Mouse (Mus musculus) spleen, adult 2 months (tissue): ENCODE measurements at regions not wholly inside any gene's neighbourhood (a gene's known extent, or its start where the extent isn't known, plus 50 kb on each side); places are given as distances from the start of the nearest gene placed in this dataset.
A peak's percentile ranks its signal among the peaks of the same experiment; 100 is the strongest.

Experiments
- DNase-seq, 2 experiments: peaks; one replicate each; pipeline versions ENCODE4 v3.0.0 to v3.0.0-alpha.2; 2012 to 2021; ENCODE audit warnings: low spot score in 2 of 2, low read depth in 1 of 2
- H3K27ac ChIP-seq: fragments of 200-500 bp; 2 replicates; pipeline ENCODE4 v1.5.1; 2012; ENCODE audit warnings: low read length, inconsistent platforms; ENCODE audit not compliant: insufficient read depth
- H3K27me3 ChIP-seq: fragments of 200-500 bp; 2 replicates; pipeline ENCODE4 v1.6.1; 2012; ENCODE audit warnings: mild to moderate bottlenecking, moderate library complexity, low read length, inconsistent platforms; ENCODE audit not compliant: control insufficient read depth, insufficient read depth
- H3K36me3 ChIP-seq: fragments of 200-500 bp; 2 replicates; pipeline ENCODE4 v1.6.1; 2012; ENCODE audit warnings: mild to moderate bottlenecking, low read length, inconsistent platforms; ENCODE audit not compliant: control insufficient read depth, insufficient read depth
- H3K4me1 ChIP-seq: fragments of 200-500 bp; 2 replicates; pipeline ENCODE4 v1.6.1; 2011; ENCODE audit warnings: inconsistent platforms; ENCODE audit not compliant: control insufficient read depth, insufficient read depth, insufficient read length
- H3K4me3 ChIP-seq: fragments of 200-500 bp; 2 replicates; pipeline ENCODE4 v1.5.1; 2011; ENCODE audit warnings: mild to moderate bottlenecking, inconsistent platforms; ENCODE audit not compliant: insufficient read depth, insufficient read length; ENCODE audit errors: extremely low read depth
- CTCF ChIP-seq: fragments of 200-500 bp; IDR thresholded peaks from 2 replicates; pipeline ENCODE4 v1.5.1; 2011; ENCODE audit warnings: mild to moderate bottlenecking, inconsistent platforms; ENCODE audit not compliant: insufficient read depth, insufficient read length, insufficient replicate concordance; ENCODE audit errors: extremely low read depth
- POLR2A ChIP-seq: fragments of 200-500 bp; IDR thresholded peaks from 2 replicates; pipeline ENCODE4 v1.6.1; 2011; ENCODE audit warnings: low read depth, low read length, inconsistent platforms
- whole genome bisulfite sequencing: fragments of 180-500 bp; shearing (Covaris S2); methylation state at CpG from one replicate; pipeline ENCODE4 v1.1.7; 2018; 5-methylcytosine and 5-hydroxymethylcytosine counted together

DNA sequence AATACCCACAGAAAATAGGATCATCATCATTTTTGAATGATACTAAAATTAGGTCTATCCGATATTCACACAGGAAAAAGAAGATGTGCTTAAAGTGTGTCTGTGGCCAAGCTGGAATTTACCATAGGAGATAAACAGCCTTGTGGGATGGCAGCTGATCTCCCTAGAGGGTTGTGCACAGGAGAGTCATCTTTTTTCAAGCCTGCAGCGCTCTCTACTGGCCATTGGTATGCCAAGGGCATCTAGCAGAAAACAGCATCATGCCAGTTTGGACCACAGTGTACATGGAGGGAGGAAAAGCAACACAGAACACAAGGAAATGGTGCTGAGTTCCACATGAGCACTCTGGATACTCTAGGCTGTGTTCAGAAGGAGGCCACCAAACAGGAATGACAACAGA, 74.1 kb upstream of the Diaph3 start:
- no peaks in the 10 kb centered on the region for H3K4me1 ChIP-seq
- no peak overlapping the region for H3K27ac ChIP-seq
- no peak overlapping the region for H3K4me3 ChIP-seq
- TF ChIP-seq CTCF (no peak; the same call in 1 of the 2 replicates), POLR2A (no peak)
- no peaks in the 10 kb centered on the region for H3K27me3 ChIP-seq
- 40% methylated on average over 2 of the region's 2 CpGs for WGBS
- no peaks in the 10 kb centered on the region for H3K36me3 ChIP-seq
- peak in 1 of 2 experiments; percentile 22 for DNase-seq

DNA sequence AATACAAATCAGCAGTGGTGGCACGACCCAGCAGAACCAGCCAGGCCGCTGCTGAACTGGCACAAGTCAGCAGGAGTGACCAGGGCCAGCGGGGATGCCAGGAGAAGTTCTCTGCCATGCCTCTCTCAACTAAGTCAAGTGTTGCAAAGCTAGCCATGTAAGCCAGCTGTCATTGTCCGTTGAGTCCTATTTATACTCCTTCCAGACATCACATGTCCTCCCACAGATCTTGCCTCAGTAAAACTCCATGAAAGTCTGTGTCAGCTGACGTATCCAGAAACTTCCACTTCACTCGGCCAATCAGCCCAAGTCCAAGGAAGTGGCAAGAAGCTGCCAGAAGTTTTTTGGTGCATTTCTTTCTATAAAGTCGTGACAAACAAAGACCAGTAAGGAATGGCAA, 76.0 kb upstream of the Diaph3 start:
- Histone ChIP-seq H3K27ac (no peak overlapping the region), H3K4me3 (no peak overlapping the region), H3K4me1 (no peaks in the 10 kb centered on the region), H3K36me3 (no peaks in the 10 kb centered on the region), H3K27me3 (no peaks in the 10 kb centered on the region)
- TF ChIP-seq CTCF = no peak
- no peak for TF ChIP-seq POLR2A
- DNase-seq = no peak
- WGBS = 74% methylated on average over 7 of the region's 7 CpGs

DNA sequence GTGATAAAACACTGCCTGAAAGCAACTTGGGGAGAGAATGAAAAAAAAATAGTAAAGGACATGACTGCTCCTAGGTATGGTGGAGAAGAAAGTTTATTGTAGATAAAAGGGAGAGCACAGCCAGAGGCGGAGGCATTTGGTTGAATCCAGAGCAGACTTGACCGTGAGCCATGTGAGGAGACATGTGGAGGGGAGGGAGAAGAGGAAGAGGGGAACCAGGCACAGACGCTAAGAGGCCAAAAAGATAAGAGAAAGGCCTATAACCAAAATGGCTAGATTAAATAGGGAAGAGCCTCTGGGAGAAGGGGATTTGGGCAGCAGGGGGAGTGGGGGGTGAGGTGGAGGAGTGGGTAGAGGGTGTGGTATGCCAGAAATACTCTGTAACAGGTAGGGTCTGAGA, 78.9 kb upstream of the Diaph3 start:
- Histone ChIP-seq H3K27me3 (no peaks in the 10 kb centered on the region), H3K4me3 (no peak overlapping the region), H3K4me1 (no peaks in the 10 kb centered on the region), H3K27ac (no peak overlapping the region), H3K36me3 (no peaks in the 10 kb centered on the region)
- WGBS = 88% methylated on average over 3 of the region's 3 CpGs
- no peak for DNase-seq
- TF ChIP-seq CTCF = no peak
- TF ChIP-seq POLR2A = no peak

DNA sequence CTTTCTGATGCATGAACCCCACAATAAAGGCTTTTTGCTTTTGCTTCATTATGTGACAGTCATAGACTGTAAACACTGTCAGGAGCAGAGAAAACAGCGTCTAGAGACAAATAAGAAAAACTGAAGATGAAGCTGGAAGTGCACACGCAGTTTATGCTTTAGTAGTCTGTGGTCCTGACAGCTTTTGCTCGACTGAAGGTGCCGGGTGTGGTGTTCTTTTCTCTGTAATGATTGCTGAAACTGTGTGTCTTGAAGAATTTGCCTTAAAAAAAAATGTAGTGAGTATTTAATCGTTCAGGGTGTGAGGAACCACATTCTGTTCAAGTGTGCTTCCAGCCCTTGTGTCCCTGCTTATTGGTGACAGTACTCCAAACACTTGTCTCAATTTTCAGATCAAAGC, 83.8 kb upstream of the Diaph3 start:
- Histone ChIP-seq H3K36me3 (no peaks in the 10 kb centered on the region), H3K27me3 (no peaks in the 10 kb centered on the region), H3K4me1 (no peaks in the 10 kb centered on the region), H3K4me3 (no peak overlapping the region), H3K27ac (no peak overlapping the region)
- WGBS = 69% methylated on average over 5 of the region's 5 CpGs
- TF ChIP-seq POLR2A (no peak), CTCF (no peak)
- no peak for DNase-seq

DNA sequence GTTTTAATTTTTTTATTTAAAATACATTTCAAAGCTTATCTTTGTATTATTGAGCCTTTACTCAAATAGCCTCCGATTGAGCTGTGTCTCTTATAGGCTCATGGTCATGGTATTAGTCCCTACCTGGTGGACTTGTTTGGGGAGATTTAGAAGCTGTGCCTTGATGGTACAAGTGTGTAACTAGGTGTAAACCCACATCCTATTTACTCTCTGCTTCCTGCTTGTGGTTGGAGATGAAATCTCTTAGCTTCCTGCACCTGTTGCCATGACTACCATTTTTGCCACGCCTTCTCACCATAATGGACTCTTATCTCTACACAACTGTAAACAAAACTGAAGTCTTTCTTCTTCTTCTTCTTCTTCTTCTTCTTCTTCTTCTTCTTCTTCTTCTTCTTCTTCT, 108.2 kb upstream of the Diaph3 start:
- no peak for DNase-seq

DNA sequence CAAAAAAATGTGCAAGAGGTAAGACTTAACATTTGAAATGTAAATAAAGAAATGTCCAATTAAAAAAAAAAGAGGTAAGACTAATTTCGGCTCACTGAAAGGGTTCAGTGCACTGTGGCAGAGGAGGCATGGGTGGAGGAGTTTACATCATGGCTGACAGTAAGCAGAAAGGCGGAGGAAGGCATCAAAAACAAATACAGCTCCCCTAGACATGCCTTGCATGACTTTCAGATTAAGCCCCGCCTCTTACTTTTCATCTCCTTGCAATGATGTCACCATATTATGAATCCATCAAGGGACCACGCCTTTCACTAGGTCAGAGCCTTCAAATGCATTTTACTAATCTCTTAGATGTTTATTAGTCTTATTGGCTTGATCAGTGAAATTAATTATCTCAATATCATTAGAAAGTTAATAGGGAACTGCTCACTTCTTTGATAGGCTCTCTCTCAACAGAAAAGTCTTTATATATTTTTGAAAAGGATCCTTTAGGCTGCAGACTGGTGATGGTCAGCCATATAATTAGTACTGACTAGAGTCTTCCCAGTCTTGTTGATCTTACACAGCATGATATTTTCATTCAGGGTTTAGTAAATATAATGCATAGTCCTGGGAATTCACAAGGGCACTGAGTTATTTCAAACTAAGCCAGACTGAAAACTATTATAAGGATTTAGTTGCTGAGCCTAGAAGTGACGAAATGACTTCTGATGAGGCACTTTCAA, 114.6 kb upstream of the Diaph3 start:
- DNase-seq = no peak
- 87% methylated on average over 5 of the region's 5 CpGs for WGBS
- Histone ChIP-seq H3K27ac (no peak overlapping the region), H3K27me3 (no peaks in the 10 kb centered on the region), H3K4me3 (no peak overlapping the region), H3K36me3 (no peaks in the 10 kb centered on the region), H3K4me1 (no peaks in the 10 kb centered on the region)
- TF ChIP-seq POLR2A (no peak), CTCF (no peak)

More for the DNA sequence above, 108.2 kb upstream of the Diaph3 start:
- TF ChIP-seq POLR2A = no peak
- no peak for TF ChIP-seq CTCF
- Histone ChIP-seq H3K27ac (no peak overlapping the region), H3K27me3 (no peaks in the 10 kb centered on the region), H3K4me1 (no peaks in the 10 kb centered on the region), H3K4me3 (no peak overlapping the region), H3K36me3 (no peaks in the 10 kb centered on the region)
- 84% methylated on average over 2 of the region's 2 CpGs for WGBS

DNA sequence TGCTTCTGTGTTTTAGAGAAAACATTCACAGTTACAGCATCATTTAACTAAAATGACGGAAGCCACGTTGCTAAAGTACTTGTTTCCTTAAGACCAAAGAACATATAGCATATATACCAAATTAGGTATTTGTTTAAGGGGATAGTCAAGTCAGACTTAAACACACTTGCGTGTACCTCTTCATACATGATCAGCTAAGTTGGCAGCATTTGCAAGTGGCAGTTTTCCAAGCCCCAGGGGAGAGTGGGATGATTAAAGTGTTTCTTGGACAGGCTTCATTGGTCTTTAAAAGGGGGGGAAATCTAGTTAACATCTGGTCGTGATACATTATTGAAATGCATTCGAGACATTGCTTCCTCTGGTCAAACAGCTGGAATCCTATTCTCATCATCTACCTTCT, 120.7 kb upstream of the Diaph3 start:
- Histone ChIP-seq H3K4me1 (no peaks in the 10 kb centered on the region), H3K36me3 (no peaks in the 10 kb centered on the region), H3K27ac (no peak overlapping the region), H3K27me3 (no peaks in the 10 kb centered on the region), H3K4me3 (no peak overlapping the region)
- 82% methylated on average over 5 of the region's 5 CpGs for WGBS
- TF ChIP-seq CTCF (no peak), POLR2A (no peak)
- no peak for DNase-seq
